ENCODE assay signal across 18 mouse cellular contexts in the genomic region with DNA sequence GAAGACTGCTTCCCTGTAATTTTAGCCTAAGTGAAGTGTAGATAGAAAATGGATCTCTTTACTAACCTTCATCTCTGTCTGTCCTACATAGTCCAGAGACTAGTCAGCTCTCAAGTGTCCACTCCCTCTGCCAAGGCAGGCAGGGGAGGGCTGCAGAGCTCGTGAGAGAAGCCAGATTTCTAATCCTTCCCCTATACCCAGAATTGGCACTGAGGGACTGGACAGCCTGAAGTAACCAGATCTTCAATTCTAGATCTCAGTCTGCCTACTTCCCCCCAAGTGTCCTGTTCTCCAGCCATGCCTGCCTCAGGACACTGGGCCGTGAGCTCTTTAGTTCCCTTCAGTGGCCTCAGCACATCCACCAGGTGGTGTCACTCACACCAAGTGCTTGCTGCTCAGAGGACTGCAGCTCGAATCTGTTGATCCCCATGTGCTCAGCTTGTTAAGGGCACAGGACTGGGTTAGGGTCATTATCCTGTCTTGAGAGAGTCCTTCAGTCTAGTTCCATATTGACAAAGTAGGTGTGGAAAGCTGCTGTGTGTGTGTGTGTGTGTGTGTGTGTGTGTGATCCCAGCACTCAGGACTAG. TPM values are rescaled to one million over a fixed set of nuclear protein-coding genes. Genes with fewer than 3 reads are reported as not detected.
DNase-seq lines count a peak whose midpoint lies in the region; ATAC-seq and TF ChIP-seq lines count a peak whose summit lies in the region.
"Had no signal": no experiment of that assay in that cellular context is flagged by ENCODE, and none has a peak within 500 bp of the region (broad histone marks: within the 10 kb centered on the region; RNA-seq: fewer than 3 reads in every experiment).

No protein-coding gene starts in this region.

- no peak overlapping the region for H3K4me2 ChIP-seq in heart, embryonic 14.5 days (ENCODE audit: low read length)
- H3K4me2 ChIP-seq: limb, embryonic 13.5 days; midbrain, embryonic 13.5 days; neural tube, embryonic 15.5 days had no signal

- WGBS in heart, embryonic 14.5 days = 36% methylated on average over 3 of the region's 3 CpGs

- H3K9me3 ChIP-seq in heart, embryonic 14.5 days (ENCODE audit: control insufficient read depth, low read length) = no peaks in the 10 kb centered on the region
- H3K9me3 ChIP-seq: limb, embryonic 13.5 days; midbrain, embryonic 13.5 days; neural tube, embryonic 15.5 days had no signal

- no peak for ATAC-seq in heart, embryonic 14.5 days (ENCODE audit: insufficient number of reproducible peaks, insufficient read depth, low FRiP score, low read depth)
- ATAC-seq: hindbrain, postnatal 0 days; midbrain, embryonic 13.5 days had no signal

- no peak overlapping the region for H3K9ac ChIP-seq in heart, embryonic 14.5 days (ENCODE audit: low read length)
- H3K9ac ChIP-seq: limb, embryonic 13.5 days; midbrain, embryonic 13.5 days; neural tube, embryonic 15.5 days had no signal

- H3K4me1 ChIP-seq in heart, embryonic 14.5 days (ENCODE audit: control insufficient read depth in 2 of 2, insufficient read depth in 2 of 2, low read length in 2 of 2) = peaks cover 0 to 9% of the 10 kb centered on the region in 2 experiments; a peak in 2 of 4 replicates
- H3K4me1 ChIP-seq: limb, embryonic 13.5 days; neural tube, embryonic 15.5 days had no signal

- H3K27ac ChIP-seq in gastrocnemius, adult 2 months = peak overlapping the region; percentile 92
- peak overlapping the region; percentile 35 to 47; a peak in 2 of 4 replicates for H3K27ac ChIP-seq in heart, embryonic 14.5 days (replicated peaks in 1 of 2; ENCODE audit: control insufficient read depth in 1 of 2, insufficient read depth in 1 of 2, low read depth in 2 of 2, low read length in 2 of 2)
- H3K27ac ChIP-seq: hindbrain, postnatal 0 days; limb, embryonic 13.5 days; midbrain, embryonic 13.5 days; neural tube, embryonic 15.5 days had no signal

- H3K36me3 ChIP-seq in heart, embryonic 14.5 days (ENCODE audit: control insufficient read depth, insufficient read depth, low read length) = peaks cover 88% of the 10 kb centered on the region

- no peaks in the 10 kb centered on the region for H3K27me3 ChIP-seq in heart, embryonic 14.5 days (ENCODE audit: control insufficient read depth, insufficient read depth, low read length)
- H3K27me3 ChIP-seq: limb, embryonic 13.5 days; midbrain, embryonic 13.5 days; neural tube, embryonic 15.5 days had no signal

- intact Hi-C loops in gastrocnemius, adult 2 months (cut with DNase I) = loop anchor here (1.0 kb wide), 1 partner anchor 17 kb away; no protein-coding TSS in a partner anchor
- intact Hi-C loops in gastrocnemius, postnatal 36 days (cut with DNase I) = no loop called here
- intact Hi-C loops in heart, postnatal 36 days (cut with DNase I) = loop anchor here (5.0 kb wide), 1 partner anchor 99 kb away; no protein-coding TSS in a partner anchor

- peak; percentile 80 for DNase-seq in gastrocnemius, adult 2 months
- DNase-seq in gastrocnemius, postnatal 36 days = no peak
- no peak for DNase-seq in heart, postnatal 36 days
- peak; percentile 4 for DNase-seq in right cerebral cortex, postnatal 14 days
- no peak for DNase-seq in right cerebral cortex, adult 2 months (ENCODE audit: low spot score in 2 of 2)
- peak; percentile 89 for DNase-seq in skeletal muscle tissue, adult 2 months (ENCODE audit: low read depth, low spot score)
- no peak for DNase-seq in adrenal gland, adult 18-20 months (ENCODE audit: low spot score in 2 of 2)
- DNase-seq: adrenal gland, postnatal 25 days; cerebellum, adult 8-10 months; kidney, adult 8-10 months; kidney, postnatal 36 days; lung, adult 2 months had no signal

- TF ChIP-seq CTCF in gastrocnemius, adult 2 months (IDR thresholded peaks at IDR 0.05) = peak; percentile 51

- no peak overlapping the region for H3K4me3 ChIP-seq in gastrocnemius, adult 2 months
- no peak overlapping the region for H3K4me3 ChIP-seq in heart, embryonic 14.5 days (ENCODE audit: control insufficient read depth in 1 of 2, insufficient read depth in 1 of 2, low read depth in 1 of 2, low read length in 2 of 2)
- H3K4me3 ChIP-seq: limb, embryonic 13.5 days; midbrain, embryonic 13.5 days; myocyte; neural tube, embryonic 15.5 days had no signal

RNA-seq across cellular contexts. Expression of gene Dcakd, which starts 30.5 kb away (rescaled TPM):
- 10 to 100 TPM; 12.4 to 25.8 TPM for total RNA-seq in gastrocnemius, adult 2 months (2021)
- total RNA-seq in gastrocnemius, postnatal 36 days (2021) = 10 to 100 TPM; 16.2 to 19.8 TPM
- polyA plus RNA-seq in heart, embryonic 14.5 days (2014; fragmentation: Nextera tagmentation; extraction: Ambion mirVana) = 93.8 and 99.4 TPM in 2 replicates
- 10 to 100 TPM; 70.4 to 81.3 TPM for total RNA-seq in heart, postnatal 36 days (2021)
- total RNA-seq in adrenal gland, adult 18-20 months (2021) = 10 to 100 TPM; 44.7 to 54.1 TPM

RNA-seq across cellular contexts. Expression of gene Nmt1, which starts 30.6 kb away (rescaled TPM):
- total RNA-seq in gastrocnemius, adult 2 months (2021) = 10 to 100 TPM; 43.8 to 51.9 TPM
- 10 to 100 TPM; 44.6 to 47.2 TPM for total RNA-seq in gastrocnemius, postnatal 36 days (2021)
- 47.8 and 51.7 TPM in 2 replicates for polyA plus RNA-seq in heart, embryonic 14.5 days (2014; fragmentation: Nextera tagmentation; extraction: Ambion mirVana)
- total RNA-seq in heart, postnatal 36 days (2021) = 10 to 100 TPM; 65.2 to 68.7 TPM
- total RNA-seq in adrenal gland, adult 18-20 months (2021) = 100 to 1,000 TPM in 1 of 2 experiments, 10 to 100 TPM in 1; 97.0 to 100 TPM

RNA-seq across cellular contexts. Expression of gene Plcd3, which starts 42.9 kb away (rescaled TPM):
- total RNA-seq in gastrocnemius, adult 2 months (2021) = 1 to 10 TPM; 4.6 to 5.9 TPM
- 1 to 10 TPM; 3.8 to 4.0 TPM for total RNA-seq in gastrocnemius, postnatal 36 days (2021)
- 6.9 and 7.4 TPM in 2 replicates for polyA plus RNA-seq in heart, embryonic 14.5 days (2014; fragmentation: Nextera tagmentation; extraction: Ambion mirVana)
- total RNA-seq in heart, postnatal 36 days (2021) = 10 to 100 TPM; 16.1 to 18.3 TPM
- 10 to 100 TPM in 1 of 2 experiments, 1 to 10 TPM in 1; 6.6 to 12.0 TPM for total RNA-seq in adrenal gland, adult 18-20 months (2021)

RNA-seq across cellular contexts. Expression of gene Acbd4, which starts 42.9 kb away (rescaled TPM):
- 10 to 100 TPM; 24.2 to 28.6 TPM for total RNA-seq in gastrocnemius, adult 2 months (2021)
- total RNA-seq in gastrocnemius, postnatal 36 days (2021) = 10 to 100 TPM; 26.8 to 31.1 TPM
- polyA plus RNA-seq in heart, embryonic 14.5 days (2014; fragmentation: Nextera tagmentation; extraction: Ambion mirVana) = 13.3 TPM in 2 replicates
- total RNA-seq in heart, postnatal 36 days (2021) = 10 to 100 TPM; 37.4 to 41.4 TPM
- total RNA-seq in adrenal gland, adult 18-20 months (2021) = 100 to 1,000 TPM; 116 to 169 TPM

RNA-seq across cellular contexts. Expression of gene Hexim1, which starts 57.4 kb away (rescaled TPM):
- 10 to 100 TPM; 18.6 to 21.8 TPM for total RNA-seq in gastrocnemius, adult 2 months (2021)
- 10 to 100 TPM; 14.7 to 17.0 TPM for total RNA-seq in gastrocnemius, postnatal 36 days (2021)
- 3.4 and 3.7 TPM in 2 replicates for polyA plus RNA-seq in heart, embryonic 14.5 days (2014; fragmentation: Nextera tagmentation; extraction: Ambion mirVana)
- 10 to 100 TPM; 18.0 to 20.5 TPM for total RNA-seq in heart, postnatal 36 days (2021)
- total RNA-seq in adrenal gland, adult 18-20 months (2021) = 10 to 100 TPM; 71.1 to 83.3 TPM

Comparison
In these comparisons a context has a peak if more than half of its experiments do, and no peak if none do; other contexts are left out.
1. DNase-seq: peak in gastrocnemius, adult 2 months (single experiment), right cerebral cortex, postnatal 14 days (single experiment) and skeletal muscle tissue, adult 2 months (single experiment); none in gastrocnemius, postnatal 36 days (0 of 2), heart, postnatal 36 days (0 of 2), right cerebral cortex, adult 2 months (0 of 2) and adrenal gland, adult 18-20 months (0 of 2).